Mouse (Mus musculus) testis, adult 2 months (tissue): Measurements from ENCODE around the gene Cdk4.

Source experiments
- CTCF ChIP-seq: fragments of 200-500 bp; IDR thresholded peaks from 2 replicates; pipeline ENCODE4 v1.5.1; 2012; ENCODE audit warnings: low read depth, mild to moderate bottlenecking, inconsistent platforms, low read length, moderate library complexity; ENCODE audit not compliant: control insufficient read depth, insufficient read depth, insufficient replicate concordance
- POLR2A ChIP-seq: fragments of 200-500 bp; IDR thresholded peaks from 2 replicates; pipeline ENCODE4 v1.6.1; 2012; ENCODE audit warnings: low read depth, mild to moderate bottlenecking, inconsistent platforms, low read length, moderate library complexity; ENCODE audit not compliant: control insufficient read depth

GRCm38 (mm10) chr10:127103631-127104030 lies 40.3 kb downstream of the Cdk4 start:
- TF ChIP-seq POLR2A (no peak), CTCF (no peak)
